Mouse (Mus musculus): ENCODE measurements around the gene Gm2000.
"Not testable (repeated sequence)": the region's sequence is repeated elsewhere in the genome, so short reads cannot be mapped to it uniquely, and the experiment has no call there.

Gm2000 gene

GRCm38 (mm10) chr1:156365740-156366139 is at the start of gene Gm2000:
TSS of gene Gm2000 (plus strand) at chr1:156366040.
- DNase-seq (ENCODE audit: extremely low read depth, low read depth, low spot score), result no peak

GRCm38 (mm10) chr1:156323126-156323525 is 42.7 kb upstream of the Gm2000 start:
- no peak for DNase-seq (ENCODE audit: extremely low read depth, low read depth, low spot score)

GRCm38 (mm10) chr1:156340847-156341246 is 25.0 kb upstream of the Gm2000 start:
- no peak for DNase-seq (ENCODE audit: extremely low read depth, low read depth, low spot score)

- DNase-seq (ENCODE audit: extremely low read depth, low read depth, low spot score), result no peak
These were observed 21.4 kb upstream of the Gm2000 start for GRCm38 (mm10) chr1:156344433-156344832.

GRCm38 (mm10) chr1:156345633-156346032 is 20.2 kb upstream of the Gm2000 start:
- DNase-seq (ENCODE audit: extremely low read depth, low read depth, low spot score), result no peak

- DNase-seq (ENCODE audit: extremely low read depth, low read depth, low spot score), result no peak
These were observed 16.8 kb upstream of the Gm2000 start for GRCm38 (mm10) chr1:156349031-156349430.

- DNase-seq (ENCODE audit: extremely low read depth, low read depth, low spot score), result no peak
These were observed 15.4 kb upstream of the Gm2000 start for GRCm38 (mm10) chr1:156350441-156350840.

- no peak for DNase-seq (ENCODE audit: extremely low read depth, low read depth, low spot score)
These were observed 13.4 kb upstream of the Gm2000 start for GRCm38 (mm10) chr1:156352466-156352865.

GRCm38 (mm10) chr1:156381217-156381616 is 15.4 kb downstream of the Gm2000 start:
- no peak for DNase-seq (ENCODE audit: extremely low read depth, low read depth, low spot score)

GRCm38 (mm10) chr1:156386232-156386631 is 20.4 kb downstream of the Gm2000 start:
- DNase-seq (ENCODE audit: extremely low read depth, low read depth, low spot score), result no peak

- DNase-seq (ENCODE audit: extremely low read depth, low read depth, low spot score), result no peak
These were observed 21.0 kb downstream of the Gm2000 start for GRCm38 (mm10) chr1:156386880-156387279.

GRCm38 (mm10) chr1:156393148-156393547 is 27.3 kb downstream of the Gm2000 start:
- no peak for DNase-seq (ENCODE audit: extremely low read depth, low read depth, low spot score)

GRCm38 (mm10) chr1:156400159-156400558 is 34.3 kb downstream of the Gm2000 start:
- not testable (repeated sequence) for DNase-seq (ENCODE audit: extremely low read depth, low read depth, low spot score)

GRCm38 (mm10) chr1:156402491-156402890 is 36.7 kb downstream of the Gm2000 start:
- DNase-seq (ENCODE audit: extremely low read depth, low read depth, low spot score), result no peak

GRCm38 (mm10) chr1:156403251-156403650 is 37.4 kb downstream of the Gm2000 start:
- DNase-seq (ENCODE audit: extremely low read depth, low read depth, low spot score), result no peak

- no peak for DNase-seq (ENCODE audit: extremely low read depth, low read depth, low spot score)
These were observed 42.2 kb downstream of the Gm2000 start for GRCm38 (mm10) chr1:156408004-156408403.

- DNase-seq (ENCODE audit: extremely low read depth, low read depth, low spot score), result no peak
These were observed 42.7 kb downstream of the Gm2000 start for GRCm38 (mm10) chr1:156408521-156408920.

Measured in fat pad, adult 2 months (tissue).